Mouse (Mus musculus): Measurements from ENCODE around the gene Ccn2.

DNA sequence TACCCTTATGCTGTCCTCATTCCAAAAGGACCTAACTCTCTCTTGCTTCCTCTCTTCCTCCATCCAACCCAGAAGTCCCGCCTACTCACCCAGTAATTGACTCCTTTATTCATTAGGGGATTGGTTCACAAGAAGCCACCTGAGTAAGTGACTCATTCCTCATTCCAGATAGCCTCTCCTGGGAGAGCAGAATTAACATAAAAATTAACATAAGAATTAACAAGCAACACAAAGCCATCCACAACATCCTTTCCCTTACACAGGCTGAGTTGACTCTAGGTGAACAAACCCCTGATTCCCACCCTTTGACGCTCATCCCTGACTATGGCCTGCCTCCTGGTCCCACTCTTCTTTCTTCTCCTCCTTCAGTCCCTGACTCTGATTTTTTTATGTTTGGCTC is 36.9 kb upstream of the Ccn2 start:
- TF ChIP-seq CTCF (conservative IDR thresholded peaks at IDR 0.05 in 1 of 2, IDR thresholded peaks at IDR 0.05 in 1 of 2; ENCODE audit: low read depth in 2 of 2, low read length in 2 of 2) (no peak), MAFK (IDR thresholded peaks at IDR 0.05; ENCODE audit: insufficient replicate concordance, low read length) (no peak), USF2 (conservative IDR thresholded peaks at IDR 0.05; ENCODE audit: low read depth, low read length) (no peak), ZC3H11A (IDR thresholded peaks at IDR 0.05; ENCODE audit: low read depth, low read length) (no peak), POLR2A (IDR thresholded peaks at IDR 0.05; ENCODE audit: low read depth, low read length) (no peak), GABPA (IDR thresholded peaks at IDR 0.05; ENCODE audit: insufficient replicate concordance, low read depth, low read length) (no peak), HCFC1 (IDR thresholded peaks at IDR 0.05; ENCODE audit: low read depth, low read length) (no peak), UBTF (IDR thresholded peaks at IDR 0.05; ENCODE audit: low read depth, low read length) (no peak), USF1 (IDR thresholded peaks at IDR 0.05; ENCODE audit: low read depth, low read length) (no peak), SMC3 (IDR thresholded peaks at IDR 0.05; ENCODE audit: low read depth, low read length) (no peak)
